Mouse (Mus musculus): Measurements from ENCODE around the gene Srcin1. TPM values are rescaled to one million over a fixed set of nuclear protein-coding genes. Genes with fewer than 3 reads are reported as not detected.

Gene Srcin1
- total RNA-seq, 2 experiments from 2014 or later, result not detected

DNA sequence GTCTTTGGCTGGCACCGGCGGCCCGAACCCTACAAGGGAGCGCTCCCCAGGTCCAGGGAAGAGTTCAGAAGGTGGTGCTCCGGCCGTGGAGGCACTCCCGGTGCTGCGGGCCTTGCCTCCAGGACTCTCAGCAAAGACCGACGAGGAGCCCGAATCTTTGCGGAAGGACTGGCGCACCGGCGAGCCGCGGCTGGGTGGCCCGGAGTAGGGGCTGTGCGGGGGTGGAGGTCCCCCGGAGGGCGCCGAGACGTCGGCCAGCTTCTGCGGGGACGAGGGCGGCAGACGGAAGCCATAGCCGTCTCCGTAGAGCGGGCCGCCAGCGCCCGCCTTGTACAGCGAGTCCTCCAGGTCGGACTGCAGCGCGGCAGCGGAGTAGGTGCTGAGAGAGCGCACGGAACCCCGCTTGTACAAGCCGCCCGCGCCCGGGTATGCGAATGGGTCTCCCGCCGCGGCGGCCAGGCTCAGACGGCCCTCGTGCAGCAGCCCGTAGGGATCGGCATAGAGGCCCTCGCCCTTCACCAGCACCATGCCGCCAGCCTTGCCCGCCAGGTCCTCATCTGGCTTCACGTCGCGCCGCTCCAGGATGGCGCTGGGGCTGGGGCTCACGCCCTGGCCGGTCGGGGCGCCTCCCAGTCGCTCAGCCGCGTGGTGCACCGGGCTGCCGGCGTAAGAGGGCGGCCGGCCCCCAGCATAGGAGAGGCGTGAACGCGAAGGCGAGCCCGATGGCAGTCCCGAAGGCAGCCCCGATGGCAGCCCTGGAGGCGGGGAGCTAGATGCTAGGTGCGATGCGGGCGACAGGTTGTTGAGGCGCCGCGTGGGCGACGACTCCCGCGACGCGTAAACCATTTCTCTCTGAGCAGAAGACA lies 41.3 kb downstream of the Srcin1 start:
- ATAC-seq (ENCODE audit: poor library complexity, severe bottlenecking), result no peak

DNA sequence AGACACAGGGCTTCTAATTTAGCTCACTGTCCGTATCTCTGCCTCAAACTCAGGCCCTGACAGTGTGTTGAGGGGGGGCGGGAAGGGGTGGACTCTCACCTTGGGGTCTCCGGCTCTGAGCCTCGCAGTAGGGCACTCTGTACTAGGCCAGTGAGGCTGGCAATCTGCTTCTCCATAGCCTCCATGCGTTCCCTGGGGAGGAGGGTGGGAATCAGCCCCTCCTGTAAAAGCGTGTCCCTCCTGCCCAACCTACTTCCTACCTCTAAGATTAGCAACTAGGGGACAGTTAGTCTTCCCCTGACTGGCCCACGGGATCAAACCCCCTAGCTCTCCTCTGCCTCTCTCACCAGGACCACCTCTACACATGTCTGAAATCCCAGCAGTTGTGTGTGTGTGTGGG lies 42.3 kb downstream of the Srcin1 start:
- no peak for ATAC-seq (ENCODE audit: poor library complexity, severe bottlenecking)

DNA sequence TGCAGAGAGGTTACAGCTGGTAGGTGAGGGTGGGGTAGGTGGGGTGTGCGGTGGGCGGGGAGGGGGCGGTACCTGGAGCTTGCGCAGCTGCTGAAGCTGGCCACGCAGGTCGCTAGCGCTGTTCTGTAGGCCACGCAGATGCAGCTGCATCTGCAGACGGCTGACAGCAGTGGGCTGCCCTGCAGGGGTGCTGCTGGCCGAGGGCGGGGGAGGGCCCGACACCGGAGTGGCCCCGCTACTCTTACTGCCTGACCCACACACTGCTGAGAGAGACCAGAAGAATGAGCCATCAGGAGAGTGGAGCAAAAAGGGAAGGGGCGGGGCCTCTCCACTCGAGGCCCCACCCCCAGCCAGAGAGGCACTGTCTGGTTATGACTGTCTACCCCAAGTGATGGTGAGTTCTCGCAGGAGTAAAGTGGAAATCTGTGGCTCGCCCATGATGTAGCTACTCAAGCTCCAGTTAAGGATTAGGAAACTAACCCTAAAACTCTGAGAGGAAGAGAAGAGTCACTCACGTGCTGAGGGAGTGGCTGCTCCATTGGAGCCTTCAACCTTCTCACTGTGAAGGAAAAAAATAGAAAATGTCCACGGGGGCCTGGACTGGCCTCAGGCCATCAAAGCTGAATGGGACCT lies 42.9 kb downstream of the Srcin1 start:
- peak; percentile 62 for ATAC-seq (ENCODE audit: poor library complexity, severe bottlenecking)

DNA sequence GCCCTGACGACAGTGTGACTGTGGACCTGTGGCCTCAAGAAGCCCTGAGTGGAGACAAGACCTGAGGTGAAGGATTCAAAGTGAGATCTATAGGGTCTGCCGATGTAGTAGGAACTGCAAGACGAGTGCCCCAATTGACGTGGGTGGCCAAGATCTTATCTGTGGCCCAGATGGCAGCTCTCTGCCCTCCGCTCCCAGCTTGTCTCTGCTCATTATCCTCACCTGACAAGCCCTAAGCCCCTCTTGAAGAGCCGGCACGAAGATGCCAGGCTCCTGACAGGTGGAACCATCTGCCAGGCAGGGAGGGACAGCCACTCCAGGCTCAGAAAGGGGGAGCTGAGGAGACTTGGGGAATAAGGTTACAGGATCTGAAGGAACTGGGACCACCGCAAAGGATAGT lies 43.6 kb downstream of the Srcin1 start:
- no peak for ATAC-seq (ENCODE audit: poor library complexity, severe bottlenecking)

DNA sequence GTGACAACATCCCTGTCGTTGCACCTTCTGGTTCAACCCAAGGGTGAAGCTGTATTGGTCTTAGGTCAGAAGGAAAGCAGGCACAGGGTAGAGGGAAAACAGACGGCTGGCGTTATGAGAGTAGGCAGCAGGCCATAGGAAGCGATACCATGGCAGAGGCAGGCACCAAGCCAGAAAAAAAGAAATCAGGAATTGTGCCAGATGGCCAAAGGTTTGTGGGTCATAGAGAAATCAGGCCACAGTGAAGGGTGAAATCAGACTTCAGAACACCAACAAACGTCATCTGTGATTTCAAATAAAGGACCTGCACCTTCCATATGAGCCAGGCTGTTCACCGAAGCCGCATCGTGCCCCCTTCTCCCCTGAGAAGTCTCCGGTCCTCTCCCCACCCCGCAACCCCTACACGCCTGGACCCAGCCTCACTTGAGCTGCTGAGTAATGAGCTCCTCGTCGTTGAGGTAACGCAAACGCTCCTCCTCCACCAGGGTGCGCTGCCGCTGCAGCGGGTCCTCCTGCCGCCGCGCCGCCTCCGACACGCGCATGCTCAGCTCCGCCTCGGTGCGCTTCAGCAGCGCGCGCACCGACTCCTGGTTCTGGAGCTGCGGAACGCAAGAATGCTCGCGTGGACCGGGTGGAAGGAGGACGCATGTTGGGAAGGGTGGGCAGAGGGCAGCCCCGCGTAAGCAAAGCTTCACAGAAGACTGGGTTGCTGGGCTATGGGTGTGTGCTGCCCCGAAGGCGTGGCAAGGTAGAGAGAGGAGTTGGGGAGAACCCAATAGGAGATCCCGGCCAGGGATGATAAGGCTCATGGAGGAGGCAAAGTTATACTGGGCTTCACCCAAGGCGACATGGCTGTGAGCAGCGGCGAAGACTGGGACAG lies 44.4 kb downstream of the Srcin1 start:
- peak; percentile 96 for ATAC-seq (ENCODE audit: poor library complexity, severe bottlenecking)

DNA sequence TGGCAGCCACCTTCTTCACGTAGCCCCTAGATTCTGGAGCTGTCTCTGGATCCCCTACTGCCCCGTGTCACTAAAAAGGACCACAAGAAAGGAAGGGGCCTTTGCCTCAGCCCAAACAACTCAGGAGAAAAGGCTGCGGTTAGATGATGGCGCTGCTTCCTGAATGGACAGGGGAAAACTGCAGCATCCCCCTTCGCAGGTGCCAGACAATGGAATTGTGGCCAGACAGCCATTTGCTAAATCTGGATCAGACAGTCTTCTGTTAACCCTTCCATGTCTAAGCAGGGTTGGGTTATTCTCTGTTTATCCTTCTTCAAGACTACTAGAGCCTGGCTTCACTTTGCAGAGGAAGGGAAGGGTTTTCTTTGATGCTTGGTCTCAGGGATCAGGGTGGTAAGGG lies 45.0 kb downstream of the Srcin1 start:
- no peak for ATAC-seq (ENCODE audit: poor library complexity, severe bottlenecking)

DNA sequence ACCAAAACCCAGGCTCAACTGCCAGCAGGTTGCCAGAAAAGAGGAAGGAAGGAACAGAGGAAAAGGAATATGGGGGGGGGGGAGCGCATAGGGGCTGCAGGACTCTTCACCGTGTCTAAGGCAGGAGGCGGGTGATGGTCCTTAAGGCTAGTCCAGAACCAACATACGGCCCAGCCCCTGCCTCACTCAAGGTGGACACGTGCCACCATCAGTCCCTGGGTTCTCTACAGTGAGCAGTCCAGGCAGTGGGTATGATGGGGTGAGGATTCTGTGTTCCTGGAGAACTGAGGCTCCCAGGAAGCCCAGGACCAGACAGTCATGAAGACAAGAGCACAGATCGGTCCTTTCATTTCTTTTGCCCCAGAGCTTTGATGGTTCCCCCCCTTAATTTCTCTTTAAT lies 45.9 kb downstream of the Srcin1 start:
- no peak for ATAC-seq (ENCODE audit: poor library complexity, severe bottlenecking)

DNA sequence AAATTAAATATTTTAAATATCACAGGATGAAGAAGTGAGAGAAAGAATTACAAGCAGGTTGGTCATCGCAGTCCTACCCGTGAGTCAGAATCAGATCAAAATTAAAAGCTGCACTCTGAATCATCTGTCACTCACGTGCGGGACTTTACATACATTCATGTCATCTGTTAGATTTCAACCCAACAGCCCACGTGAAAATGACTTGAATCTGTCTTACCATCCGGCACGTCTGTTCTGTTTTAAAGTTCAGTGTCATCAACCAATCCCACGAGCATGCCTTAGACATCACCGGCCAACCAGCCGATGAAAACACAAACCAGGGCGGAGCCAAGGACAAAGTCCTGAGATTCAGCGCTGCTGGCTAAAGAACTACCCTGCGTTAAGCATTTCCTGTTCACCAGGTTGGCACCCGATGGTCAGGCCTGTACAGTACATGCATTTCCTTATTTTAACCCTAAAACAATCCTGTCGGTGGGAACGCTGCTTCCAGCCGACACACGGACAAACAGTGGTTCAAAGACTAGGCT lies 47.6 kb downstream of the Srcin1 start:
- no peak for ATAC-seq (ENCODE audit: poor library complexity, severe bottlenecking)

DNA sequence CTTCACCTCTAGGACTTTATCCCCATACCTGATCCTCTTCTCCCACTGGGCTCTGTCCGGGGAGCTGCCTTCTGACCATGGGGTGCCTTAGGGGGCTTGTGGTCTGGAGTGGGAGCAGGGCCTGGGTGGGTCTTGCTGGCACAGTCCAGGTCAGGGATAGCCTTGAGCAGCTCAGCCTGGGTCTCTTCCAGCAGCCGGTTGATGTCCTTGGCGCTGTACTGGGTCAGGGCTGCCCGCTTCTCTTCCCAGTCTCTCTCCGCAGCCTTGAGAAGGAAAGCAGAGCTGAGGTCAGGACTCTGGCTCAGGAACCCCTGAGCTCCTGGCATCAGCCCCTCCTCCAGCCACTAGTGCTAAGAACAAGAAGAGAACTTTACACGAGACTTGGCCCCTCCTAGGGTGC lies 50.7 kb downstream of the Srcin1 start:
- no peak for ATAC-seq (ENCODE audit: poor library complexity, severe bottlenecking)

DNA sequence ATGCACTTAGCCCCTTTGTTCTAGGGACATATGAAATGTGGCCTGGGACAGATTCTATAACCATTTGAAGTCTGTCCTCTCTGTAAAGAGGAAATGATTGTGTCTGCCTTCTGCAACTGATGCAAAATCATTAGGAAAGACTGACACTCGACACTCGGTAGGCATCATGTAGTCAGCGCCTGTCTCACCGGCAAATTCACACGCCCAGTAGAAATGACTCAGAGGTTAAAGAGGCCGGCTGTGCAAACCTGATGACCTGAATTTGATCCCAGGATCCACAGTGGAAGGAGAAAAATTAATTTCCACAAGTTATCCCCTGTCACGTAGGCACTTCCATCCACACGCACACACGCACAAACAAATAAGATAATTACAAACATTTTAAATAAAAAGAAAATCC lies 51.7 kb downstream of the Srcin1 start:
- ATAC-seq (ENCODE audit: poor library complexity, severe bottlenecking), result no peak

DNA sequence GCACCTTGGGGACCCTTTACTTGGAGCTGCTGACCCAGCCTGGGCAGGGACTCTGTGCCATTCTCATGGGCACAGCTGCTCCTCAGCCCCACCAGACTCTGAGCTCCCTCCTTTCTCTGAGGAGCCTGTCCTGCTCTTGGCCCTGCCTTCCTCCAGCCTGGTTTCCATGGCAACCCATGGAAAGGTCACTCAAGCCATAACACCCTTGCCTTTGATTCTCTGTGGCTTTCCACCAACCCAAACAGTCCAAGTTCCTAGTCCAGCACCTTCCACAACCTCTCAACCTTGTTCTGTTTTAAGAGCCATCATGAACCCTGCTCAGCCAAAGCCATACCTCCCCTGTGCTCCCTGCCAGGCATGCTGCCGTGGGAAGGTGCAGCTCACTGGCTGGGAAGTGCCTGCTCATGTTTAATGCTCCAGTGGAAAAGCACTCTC lies 52.1 kb downstream of the Srcin1 start:
- ATAC-seq (ENCODE audit: poor library complexity, severe bottlenecking), result no peak

DNA sequence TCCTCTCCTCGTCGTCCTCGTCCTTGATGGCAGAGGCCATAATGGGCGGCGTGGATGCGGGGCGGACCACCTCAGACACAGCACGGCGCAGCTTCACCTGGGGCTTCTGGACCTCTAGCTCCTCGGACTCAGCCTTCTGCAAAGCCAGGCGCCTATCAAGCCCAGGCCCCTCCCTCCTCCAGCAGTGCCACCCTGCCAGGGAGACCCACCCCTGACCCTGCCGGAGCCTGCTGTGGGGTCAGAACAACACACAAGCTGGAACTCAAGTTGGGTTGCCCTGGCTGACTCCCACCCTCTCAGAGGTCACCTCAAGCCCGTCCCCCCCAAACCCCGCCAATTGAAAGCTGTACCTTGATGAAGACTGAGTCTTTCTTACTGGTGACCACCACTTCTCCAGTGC lies 52.9 kb downstream of the Srcin1 start:
- no peak for ATAC-seq (ENCODE audit: poor library complexity, severe bottlenecking)

DNA sequence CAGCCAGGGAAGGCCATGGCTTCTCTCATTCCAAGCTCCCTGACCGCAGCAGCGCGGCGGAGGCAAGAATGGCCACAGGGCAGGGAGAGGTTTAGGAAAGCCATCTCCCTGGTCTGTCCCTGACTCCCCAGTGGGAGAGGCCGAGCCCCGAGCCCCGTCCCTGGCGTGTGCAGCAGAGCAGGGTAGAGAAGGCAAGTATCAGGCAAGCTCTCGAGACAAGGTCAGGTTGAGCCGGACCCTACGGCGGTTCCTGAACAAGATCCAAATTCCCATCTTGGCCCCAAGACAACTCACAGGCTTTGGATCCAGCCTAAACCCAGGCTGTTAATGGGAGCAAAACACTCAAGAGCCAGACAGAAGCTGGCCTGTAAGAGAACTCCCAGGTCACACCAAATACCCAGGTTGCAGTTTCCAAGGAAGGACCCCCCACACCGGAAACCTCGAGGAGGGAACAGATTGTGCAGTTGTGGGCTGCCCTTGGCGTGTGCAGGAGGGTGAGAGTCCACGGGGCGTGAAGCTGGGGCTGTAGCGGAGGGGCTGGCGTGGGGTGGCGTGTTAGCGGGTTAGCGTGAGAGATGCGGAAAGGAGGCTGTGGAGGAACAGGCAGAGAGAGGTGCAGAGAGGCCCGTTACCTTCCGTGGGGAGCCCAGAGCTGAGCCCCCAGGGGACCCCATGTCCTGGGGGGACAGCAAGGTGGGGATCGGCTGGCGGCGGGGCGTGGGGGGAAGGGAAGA lies 54.1 kb downstream of the Srcin1 start:
- no peak for ATAC-seq (ENCODE audit: poor library complexity, severe bottlenecking)

DNA sequence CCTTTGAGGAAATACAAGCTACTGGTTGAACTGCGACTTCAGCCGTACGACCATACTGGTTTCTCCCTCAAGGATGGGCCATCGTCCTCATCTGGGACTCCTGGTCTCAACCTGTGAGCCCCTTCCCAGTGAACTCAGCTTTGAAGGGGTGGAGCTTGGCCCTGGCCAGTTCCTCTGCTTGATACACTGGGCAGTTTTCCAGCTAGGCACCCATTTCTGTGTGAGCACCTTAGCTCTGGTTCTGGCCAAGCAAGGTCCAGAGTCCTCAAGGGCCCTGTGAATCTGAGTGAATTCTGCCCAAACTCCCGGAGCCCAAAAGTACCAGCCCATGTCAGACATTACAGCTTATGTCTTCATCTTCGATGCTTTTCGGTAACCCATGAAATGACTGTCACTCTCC lies 55.4 kb downstream of the Srcin1 start:
- no peak for ATAC-seq (ENCODE audit: poor library complexity, severe bottlenecking)

DNA sequence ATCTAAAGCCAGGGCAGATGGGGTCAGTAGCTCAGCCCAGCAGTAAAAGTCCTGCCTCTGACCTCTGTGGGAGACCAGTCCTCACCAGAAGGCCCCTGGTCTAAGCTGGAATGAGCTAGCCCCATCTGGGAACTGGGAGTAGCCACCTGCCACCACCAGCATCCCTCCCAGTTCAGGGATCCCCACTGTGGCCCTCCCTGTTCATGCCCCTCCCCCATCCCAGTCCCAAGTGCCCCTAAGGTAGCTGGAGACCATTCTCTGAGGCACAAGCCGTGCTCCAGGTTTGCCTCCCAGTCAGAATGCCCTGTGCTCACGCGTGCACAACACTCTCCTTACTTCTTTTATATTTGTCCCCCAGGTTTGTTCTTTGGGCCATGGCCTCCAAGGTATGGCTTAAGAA lies 62.9 kb downstream of the Srcin1 start:
- ATAC-seq (ENCODE audit: poor library complexity, severe bottlenecking), result no peak

DNA sequence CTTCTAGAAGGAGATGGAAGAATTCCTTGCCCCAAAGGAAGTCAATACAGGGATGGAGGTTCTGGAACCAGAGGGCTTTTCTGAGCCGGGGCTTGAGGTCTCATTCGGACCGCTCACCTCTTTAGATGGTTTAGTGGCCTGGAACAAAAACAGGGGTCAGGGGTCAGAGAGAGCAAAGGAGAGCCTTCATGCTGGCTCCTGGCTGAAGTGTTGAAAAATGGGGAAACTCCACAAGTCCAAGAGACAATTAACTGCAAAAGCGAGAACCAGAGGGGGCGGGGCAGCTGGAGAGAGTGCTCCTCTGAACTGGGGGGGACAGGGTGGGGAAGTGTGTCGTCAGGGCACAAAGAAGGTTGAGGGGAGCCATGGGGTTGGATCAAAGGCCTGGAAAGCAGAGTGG lies 63.5 kb downstream of the Srcin1 start:
- ATAC-seq (ENCODE audit: poor library complexity, severe bottlenecking), result no peak

DNA sequence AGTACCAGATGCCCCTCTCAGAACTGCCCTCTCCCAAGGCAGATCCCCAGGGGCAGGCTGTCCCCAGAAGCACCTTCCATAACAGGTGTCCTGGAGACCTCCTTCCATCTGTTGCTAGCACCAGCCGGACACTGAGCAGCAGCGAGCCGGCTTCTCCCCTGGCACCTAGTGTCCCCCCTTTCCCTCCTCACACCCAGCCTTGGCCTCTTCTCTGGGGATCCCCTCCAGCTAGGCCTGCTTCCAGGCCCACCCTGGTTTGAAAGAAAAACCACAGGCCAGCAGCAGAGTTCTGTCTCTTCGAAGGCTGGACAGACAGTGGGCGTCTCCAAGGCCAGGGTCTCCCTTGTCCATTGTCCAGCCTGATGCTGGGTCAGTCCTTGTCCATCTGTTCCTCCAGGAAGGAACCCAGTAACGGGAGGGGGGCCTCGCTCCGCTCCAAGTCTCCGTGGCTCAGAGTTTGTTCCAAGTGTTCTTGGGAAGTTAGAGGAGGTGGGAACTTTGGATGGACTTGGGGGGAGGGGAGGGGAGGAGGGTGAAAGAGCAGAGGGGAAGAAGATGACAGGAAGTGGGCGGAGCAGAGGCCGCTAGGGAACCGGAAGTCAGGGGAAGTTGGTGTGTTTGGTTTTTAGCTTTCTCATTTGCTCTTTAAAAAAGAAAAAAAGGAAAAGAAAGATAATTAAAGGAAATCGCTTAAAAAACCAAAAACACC lies 64.2 kb downstream of the Srcin1 start:
- peak; percentile 65 for ATAC-seq (ENCODE audit: poor library complexity, severe bottlenecking)

DNA sequence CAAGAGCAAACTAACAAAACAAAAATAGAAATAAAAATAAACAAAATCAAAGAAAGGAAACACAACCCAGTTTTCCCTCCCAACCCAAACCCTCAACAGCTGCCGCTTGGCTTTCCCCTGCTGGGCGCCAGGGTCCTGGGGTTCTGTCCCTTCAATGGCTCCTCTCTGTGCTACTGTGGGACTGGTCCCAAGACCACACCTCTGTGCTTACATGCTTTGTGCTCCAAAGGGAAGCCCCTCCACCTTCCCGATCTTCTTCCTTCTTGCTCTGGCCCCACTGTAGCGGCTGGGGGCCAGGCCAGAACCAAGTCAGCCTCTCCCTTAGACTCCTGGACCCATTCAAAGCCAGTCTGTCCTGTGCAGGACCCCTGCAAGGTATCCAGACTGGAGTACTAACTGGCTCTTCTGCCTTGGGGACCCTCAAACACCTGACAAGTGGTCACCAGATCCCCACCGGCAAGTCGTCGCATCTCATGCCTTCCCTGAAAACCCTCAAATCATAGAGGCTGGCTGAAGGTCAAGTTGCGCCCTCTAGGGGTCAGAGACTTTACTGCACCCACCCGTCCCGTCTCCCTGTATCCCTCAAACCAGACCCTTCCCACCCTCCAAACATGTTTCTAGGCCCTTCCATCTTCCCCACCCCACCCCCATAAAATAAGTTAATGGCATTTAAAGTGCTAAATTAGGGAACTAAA lies 64.9 kb downstream of the Srcin1 start:
- peak; percentile 58 for ATAC-seq (ENCODE audit: poor library complexity, severe bottlenecking)
